Mouse (Mus musculus): ENCODE results near the gene Ptprd.

- TF ChIP-seq CTCF (IDR thresholded peaks at IDR 0.05; ENCODE audit: control insufficient read depth, insufficient read depth, low read length) (no peak), POLR2A (IDR thresholded peaks at IDR 0.05; ENCODE audit: borderline replicate concordance, control insufficient read depth, low read depth, low read length) (no peak)
Observed at GRCm38 (mm10) chr4:77861269-77861668, 350.5 kb downstream of the Ptprd start.
